Mouse (Mus musculus) midbrain, embryonic 14.5 days (tissue): ENCODE results near the gene Ptger1. TPM values are rescaled to one million over a fixed set of nuclear protein-coding genes. Genes with fewer than 3 reads are reported as not detected.

ENCODE experiments used
- ATAC-seq: fragments of 200-750 bp; cut with Nextera tagmentation; 2 replicates; pipeline ENCODE4 v1.8.0; 2017; ENCODE audit warnings: moderate number of reproducible peaks, moderate library complexity; ENCODE audit not compliant: low FRiP score, low TSS enrichment
- DNase-seq: peaks from one replicate; pipeline ENCODE4 v3.0.0-alpha.2; 2015
- H3K27ac ChIP-seq: fragments of 300-500 bp; sonication (generic); replicated peaks from 2 replicates; pipeline ENCODE4 v1.5.1; 2014; ENCODE audit warnings: mild to moderate bottlenecking, low read depth, low read length, moderate library complexity
- H3K27me3 ChIP-seq: fragments of 300-500 bp; sonication (generic); 2 replicates; pipeline ENCODE4 v1.6.1; 2014; ENCODE audit warnings: low read length, control low read depth, mixed read lengths; ENCODE audit not compliant: control insufficient read depth, insufficient read depth
- H3K36me3 ChIP-seq: fragments of 300-500 bp; sonication (generic); 2 replicates; pipeline ENCODE4 v1.6.1; 2014; ENCODE audit warnings: low read length, control low read depth; ENCODE audit not compliant: control insufficient read depth, insufficient read depth
- H3K4me1 ChIP-seq: fragments of 300-500 bp; sonication (generic); 2 replicates; pipeline ENCODE4 v1.6.1; 2014; ENCODE audit warnings: mild to moderate bottlenecking, antibody characterized with exemption, low read length, control low read depth; ENCODE audit not compliant: control insufficient read depth, insufficient read depth
- H3K4me2 ChIP-seq: fragments of 300-500 bp; sonication (generic); 2 replicates; pipeline ENCODE4 v1.6.1; 2014; ENCODE audit warnings: mild to moderate bottlenecking, low read length, moderate library complexity
- H3K4me3 ChIP-seq: fragments of 300-500 bp; sonication (generic); replicated peaks from 2 replicates; pipeline ENCODE4 v1.5.1; 2014; ENCODE audit warnings: low read depth, low read length
- H3K9ac ChIP-seq: fragments of 300-500 bp; sonication (generic); replicated peaks from 2 replicates; pipeline ENCODE4 v1.6.1; 2014; ENCODE audit warnings: mild to moderate bottlenecking, low read length, moderate library complexity
- H3K9me3 ChIP-seq: fragments of 300-500 bp; sonication (generic); 2 replicates; pipeline ENCODE4 v1.6.1; 2016; ENCODE audit warnings: low read length, control low read depth, mixed read lengths; ENCODE audit not compliant: control insufficient read depth
- WGBS: fragments of 180-500 bp; shearing (Covaris S2); extraction: QIAGEN DNeasy Blood & Tissue Kit; methylation state at CpG from one replicate; pipeline ENCODE4 v1.1.7; 2014; 5-methylcytosine and 5-hydroxymethylcytosine counted together
- polyA plus RNA-seq: library from polyadenylated mRNA; unstranded; fragments of >200 nt; fragmentation: Nextera tagmentation; extraction: Ambion mirVana; gene quantifications from 2 replicates; pipeline ENCODE4 v1.2.1, GENCODE M21; 2014

Ptger1 gene
- polyA plus RNA-seq, 1 experiment from 2014 or later = 0.72 TPM

GRCm38 (mm10) chr8:83664096-83664495 is 2.4 kb upstream of the Ptger1 start:
- peaks cover 41% of the 10 kb centered on the region for H3K4me1 ChIP-seq
- WGBS = 90% methylated on average over 13 of the region's 13 CpGs
- H3K9ac ChIP-seq = no peak overlapping the region

GRCm38 (mm10) chr8:83664931-83665625 is 1.4 kb upstream of the Ptger1 start:
- ATAC-seq (no peak), DNase-seq (no peak)
- 50% methylated on average over 2 of the region's 2 CpGs for WGBS
- Histone ChIP-seq H3K27me3 (no peaks in the 10 kb centered on the region), H3K4me2 (no peak overlapping the region), H3K4me1 (peaks cover 39% of the 10 kb centered on the region), H3K4me3 (no peak overlapping the region), H3K9me3 (no peaks in the 10 kb centered on the region), H3K36me3 (peaks cover 19% of the 10 kb centered on the region), H3K27ac (no peak overlapping the region), H3K9ac (no peak overlapping the region)

More at GRCm38 (mm10) chr8:83664096-83664495, 2.4 kb upstream of the Ptger1 start:
- Histone ChIP-seq H3K4me2 (no peak overlapping the region), H3K27ac (no peak overlapping the region), H3K27me3 (no peaks in the 10 kb centered on the region), H3K9me3 (no peaks in the 10 kb centered on the region), H3K36me3 (peaks cover 10% of the 10 kb centered on the region), H3K4me3 (no peak overlapping the region)
- ATAC-seq = no peak
- no peak for DNase-seq

- Histone ChIP-seq H3K9me3 (no peaks in the 10 kb centered on the region), H3K27me3 (no peaks in the 10 kb centered on the region), H3K27ac (no peak overlapping the region), H3K36me3 (peaks cover 37% of the 10 kb centered on the region), H3K9ac (no peak overlapping the region; the same call in 1 of the 2 replicates), H3K4me3 (no peak overlapping the region), H3K4me2 (no peak overlapping the region), H3K4me1 (peaks cover 27% of the 10 kb centered on the region)
- 92% methylated on average over 3 of the region's 3 CpGs for WGBS
- ATAC-seq = no peak
- DNase-seq = peak; percentile 12
Measured at GRCm38 (mm10) chr8:83666866-83667234, 372 bp downstream of the Ptger1 start.

GRCm38 (mm10) chr8:83667526-83667925 is 1.0 kb downstream of the Ptger1 start:
- ATAC-seq = peak; percentile 4; the same call in 1 of the 2 replicates
- no peaks in the 10 kb centered on the region for H3K9me3 ChIP-seq
- WGBS = 79% methylated on average over 10 of the region's 10 CpGs
- peak overlapping the region; percentile 67 for H3K4me2 ChIP-seq
- DNase-seq = no peak
- H3K4me3 ChIP-seq = no peak overlapping the region; the same call in 1 of the 2 replicates
- H3K4me1 ChIP-seq = peaks cover 23% of the 10 kb centered on the region
- no peak overlapping the region for H3K27ac ChIP-seq
- peaks cover 44% of the 10 kb centered on the region for H3K36me3 ChIP-seq
- peak overlapping the region; percentile 55; the same call in 1 of the 2 replicates for H3K9ac ChIP-seq
- no peaks in the 10 kb centered on the region for H3K27me3 ChIP-seq

- 19% methylated on average over 80 of the region's 80 CpGs for WGBS
- DNase-seq (peak; percentile 90), ATAC-seq (peak; percentile 62)
- Histone ChIP-seq H3K9me3 (no peaks in the 10 kb centered on the region), H3K27ac (peak overlapping the region; percentile 41; the same call in 1 of the 2 replicates), H3K4me2 (peak overlapping the region; percentile 67), H3K36me3 (peaks cover 51% of the 10 kb centered on the region), H3K4me3 (peak overlapping the region; percentile 34), H3K27me3 (no peaks in the 10 kb centered on the region), H3K4me1 (peaks cover 23% of the 10 kb centered on the region), H3K9ac (peak overlapping the region; percentile 55)
Measured at GRCm38 (mm10) chr8:83668010-83668916, 1.8 kb downstream of the Ptger1 start.

- Histone ChIP-seq H3K9me3 (no peaks in the 10 kb centered on the region), H3K4me3 (no peak overlapping the region), H3K27me3 (no peaks in the 10 kb centered on the region), H3K36me3 (peaks cover 52% of the 10 kb centered on the region), H3K27ac (no peak overlapping the region), H3K9ac (no peak overlapping the region; the same call in 1 of the 2 replicates), H3K4me2 (peak overlapping the region; percentile 67), H3K4me1 (peaks cover 23% of the 10 kb centered on the region)
- ATAC-seq (no peak), DNase-seq (no peak)
- WGBS = 80% methylated on average over 16 of the region's 16 CpGs
Measured at GRCm38 (mm10) chr8:83669013-83669412, 2.5 kb downstream of the Ptger1 start.

- no peak for ATAC-seq
- H3K36me3 ChIP-seq = peaks cover 68% of the 10 kb centered on the region
Measured at GRCm38 (mm10) chr8:83672936-83673335, 6.5 kb downstream of the Ptger1 start.

GRCm38 (mm10) chr8:83674497-83674896 is 8.0 kb downstream of the Ptger1 start:
- Histone ChIP-seq H3K36me3 (peaks cover 79% of the 10 kb centered on the region), H3K4me3 (no peak overlapping the region), H3K9me3 (no peaks in the 10 kb centered on the region), H3K9ac (no peak overlapping the region), H3K4me1 (no peaks in the 10 kb centered on the region), H3K27me3 (no peaks in the 10 kb centered on the region), H3K27ac (no peak overlapping the region), H3K4me2 (no peak overlapping the region)
- 92% methylated on average over 5 of the region's 5 CpGs for WGBS
- DNase-seq = no peak
- ATAC-seq = no peak

More at GRCm38 (mm10) chr8:83672936-83673335, 6.5 kb downstream of the Ptger1 start:
- Histone ChIP-seq H3K27me3 (no peaks in the 10 kb centered on the region), H3K9ac (no peak overlapping the region), H3K4me2 (no peak overlapping the region), H3K27ac (no peak overlapping the region), H3K9me3 (no peaks in the 10 kb centered on the region), H3K4me1 (peaks cover 9% of the 10 kb centered on the region), H3K4me3 (no peak overlapping the region)
- 73% methylated on average over 5 of the region's 5 CpGs for WGBS
- DNase-seq = no peak
